Mouse (Mus musculus) megakaryocyte, embryonic 14.5 days (primary cell): ENCODE measurements around the gene Aff3.

ENCODE experiments used
- FLI1 ChIP-seq: IDR thresholded peaks from 2 replicates; pipeline ENCODE4 v1.6.1; 2012; ENCODE audit warnings: low read length, inconsistent platforms, mixed read lengths
- GATA1 ChIP-seq: IDR thresholded peaks from 3 replicates; pipeline ENCODE4 v1.6.1; 2012; ENCODE audit warnings: mixed read lengths, low read length, inconsistent platforms, borderline replicate concordance

DNA sequence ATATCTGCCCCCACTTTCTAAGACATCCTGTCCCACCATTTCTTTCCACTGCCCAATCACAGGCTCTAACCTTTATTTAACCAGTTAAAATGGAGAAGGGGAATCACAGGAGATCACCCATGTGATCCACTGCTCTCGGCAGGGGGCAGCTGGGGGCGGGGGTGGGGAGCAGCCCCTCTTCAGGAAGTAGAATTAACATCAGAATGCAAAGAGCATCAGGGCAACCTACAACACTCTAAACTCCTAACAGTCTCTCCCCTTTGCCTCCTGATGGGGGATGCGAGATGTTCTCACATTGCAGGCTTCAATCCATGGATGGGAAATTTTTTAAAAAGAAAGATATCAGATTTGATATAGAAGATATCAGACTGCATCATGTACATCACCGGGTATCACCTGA is 42.9 kb downstream of the Aff3 start:
- TF ChIP-seq FLI1 = no peak
- TF ChIP-seq GATA1 = no peak
